Comparison of ENCODE assay signal across 14 mouse cellular contexts in genomic region chr11:98764746-98765145, GRCm38 (mm10). TPM values are rescaled to one million over a fixed set of nuclear protein-coding genes. Genes with fewer than 3 reads are reported as not detected.
DNase-seq lines count a peak whose midpoint lies in the region; ATAC-seq and TF ChIP-seq lines count a peak whose summit lies in the region.
"Had no signal": no experiment of that assay in that cellular context is flagged by ENCODE, and none has a peak within 500 bp of the region (broad histone marks: within the 10 kb centered on the region; RNA-seq: fewer than 3 reads in every experiment).

No protein-coding gene starts in this region.

- H3K4me1 ChIP-seq in heart, embryonic 13.5 days: peaks cover 66% of the 10 kb centered on the region
- H3K4me1 ChIP-seq in kidney, adult 2 months (ENCODE audit: control insufficient read depth, insufficient read depth, low read length): peaks cover 5% of the 10 kb centered on the region; the same call in 1 of the 2 replicates
- peaks cover 51% of the 10 kb centered on the region for H3K4me1 ChIP-seq in neural tube, embryonic 13.5 days (replicated peaks)
- peaks cover 8% of the 10 kb centered on the region; the same call in 1 of the 2 replicates for H3K4me1 ChIP-seq in stomach, postnatal 0 days (replicated peaks; ENCODE audit: control insufficient read depth, insufficient read depth)

- TF ChIP-seq EP300 in stomach, postnatal 0 days (optimal IDR thresholded peaks at IDR 0.05): no peak

- no peaks in the 10 kb centered on the region for H3K9me3 ChIP-seq in heart, embryonic 13.5 days
- no peaks in the 10 kb centered on the region for H3K9me3 ChIP-seq in neural tube, embryonic 13.5 days
- H3K9me3 ChIP-seq in stomach, postnatal 0 days (ENCODE audit: control insufficient read depth, low read length): no peaks in the 10 kb centered on the region

- no peak overlapping the region for H3K4me2 ChIP-seq in heart, embryonic 13.5 days
- H3K4me2 ChIP-seq in neural tube, embryonic 13.5 days: no peak overlapping the region
- H3K4me2 ChIP-seq in stomach, postnatal 0 days (replicated peaks; ENCODE audit: low read depth): no peak overlapping the region

- no peak for DNase-seq in heart, postnatal 4 days
- peak; percentile 65 for DNase-seq in kidney, adult 2 months
- DNase-seq in kidney, postnatal 10 days: no peak
- DNase-seq in neural tube, embryonic 10.5 days (ENCODE audit: extremely low spot score, low spot score): no peak
- DNase-seq in stomach, postnatal 0 days (ENCODE audit: low spot score): no peak
- DNase-seq: adrenal gland, postnatal 25 days; cerebellum, adult 9-10 months; kidney, postnatal 4 days; layer of hippocampus, postnatal 36 days; right cerebral cortex, postnatal 4 days; thymus, adult 18-20 months had no signal

- H3K36me3 ChIP-seq in heart, embryonic 13.5 days: peaks cover 74% of the 10 kb centered on the region
- peaks cover 12% of the 10 kb centered on the region for H3K36me3 ChIP-seq in kidney, adult 2 months (ENCODE audit: control insufficient read depth, insufficient read depth, low read length)
- peaks cover 80% of the 10 kb centered on the region for H3K36me3 ChIP-seq in neural tube, embryonic 13.5 days
- peaks cover 27% of the 10 kb centered on the region for H3K36me3 ChIP-seq in stomach, postnatal 0 days (ENCODE audit: control insufficient read depth, insufficient read depth, low read length)

- no peak for TF ChIP-seq POLR2A in kidney, adult 2 months (IDR thresholded peaks at IDR 0.05; ENCODE audit: low read depth, low read length)

- H3K27ac ChIP-seq in heart, embryonic 13.5 days (replicated peaks): peak overlapping the region; percentile 95; the same call in 1 of the 2 replicates
- H3K27ac ChIP-seq in kidney, adult 2 months (ENCODE audit: insufficient read depth, low read depth, low read length): no peak overlapping the region
- H3K27ac ChIP-seq in neural tube, embryonic 13.5 days (replicated peaks): 0 out of 2 replicates have a peak overlapping the region, but pooled peaks have one; percentile 28
- no peak overlapping the region for H3K27ac ChIP-seq in stomach, postnatal 0 days (replicated peaks)

- H3K9ac ChIP-seq in heart, embryonic 13.5 days: peak overlapping the region; percentile 33; the same call in 1 of the 2 replicates
- H3K9ac ChIP-seq in neural tube, embryonic 13.5 days: no peak overlapping the region
- H3K9ac ChIP-seq in stomach, postnatal 0 days (ENCODE audit: low read length): no peak overlapping the region

- no peak for TF ChIP-seq CTCF in kidney, adult 2 months (conservative IDR thresholded peaks at IDR 0.05; ENCODE audit: insufficient read depth, insufficient read length, low read depth, low read length)
- TF ChIP-seq CTCF in stomach, postnatal 0 days (IDR thresholded peaks at IDR 0.05; ENCODE audit: low read depth): no peak

- no peak for ATAC-seq in heart, embryonic 13.5 days (ENCODE audit: extremely low read depth, insufficient number of reproducible peaks, low FRiP score, low TSS enrichment)
- no peak for ATAC-seq in neural tube, embryonic 13.5 days (ENCODE audit: low read depth)
- ATAC-seq in stomach, postnatal 0 days (ENCODE audit: low FRiP score, low TSS enrichment): no peak
- ATAC-seq: intestine, embryonic 16.5 days had no signal

- no peaks in the 10 kb centered on the region for H3K27me3 ChIP-seq in heart, embryonic 13.5 days (replicated peaks)
- H3K27me3 ChIP-seq in kidney, adult 2 months (replicated peaks; ENCODE audit: control insufficient read depth, insufficient read depth, low read length): no peaks in the 10 kb centered on the region
- H3K27me3 ChIP-seq in neural tube, embryonic 13.5 days: no peaks in the 10 kb centered on the region
- no peaks in the 10 kb centered on the region for H3K27me3 ChIP-seq in stomach, postnatal 0 days (ENCODE audit: control insufficient read depth, insufficient read depth, low read length)

- H3K4me3 ChIP-seq in heart, embryonic 13.5 days: no peak overlapping the region
- no peak overlapping the region for H3K4me3 ChIP-seq in kidney, adult 2 months (ENCODE audit: insufficient read depth, low read depth, low read length)
- H3K4me3 ChIP-seq in neural tube, embryonic 13.5 days: no peak overlapping the region
- H3K4me3 ChIP-seq in stomach, postnatal 0 days (ENCODE audit: low read depth, low read length): no peak overlapping the region

RNA-seq across cellular contexts. Expression of gene Nr1d1, which starts 10.4 kb away (rescaled TPM):
- polyA plus RNA-seq in heart, embryonic 13.5 days (2015; fragmentation: Nextera tagmentation; extraction: Ambion mirVana): 5.9 and 6.4 TPM in 2 replicates
- total RNA-seq in heart, postnatal 4 days (2021): 10 to 100 TPM; 26.3 to 27.6 TPM
- 140 and 155 TPM in 2 replicates for polyA plus RNA-seq in kidney, adult 2 months (2012; rRNA removed)
- polyA plus RNA-seq in neural tube, embryonic 13.5 days (2015; fragmentation: Nextera tagmentation; extraction: Ambion mirVana): 3.4 and 3.6 TPM in 2 replicates
- polyA plus RNA-seq in stomach, postnatal 0 days (2015; fragmentation: Nextera tagmentation; extraction: Ambion mirVana): 7.5 and 7.9 TPM in 2 replicates

RNA-seq across cellular contexts. Expression of gene Thra, which starts 24.3 kb away (rescaled TPM):
- polyA plus RNA-seq in heart, embryonic 13.5 days (2015; fragmentation: Nextera tagmentation; extraction: Ambion mirVana): 30.0 and 32.0 TPM in 2 replicates
- 100 to 1,000 TPM; 171 to 183 TPM for total RNA-seq in heart, postnatal 4 days (2021)
- 92.7 and 97.2 TPM in 2 replicates for polyA plus RNA-seq in kidney, adult 2 months (2012; rRNA removed)
- 89.5 and 94.4 TPM in 2 replicates for polyA plus RNA-seq in neural tube, embryonic 13.5 days (2015; fragmentation: Nextera tagmentation; extraction: Ambion mirVana)
- polyA plus RNA-seq in stomach, postnatal 0 days (2015; fragmentation: Nextera tagmentation; extraction: Ambion mirVana): 24.0 and 24.5 TPM in 2 replicates

RNA-seq across cellular contexts. Expression of gene Msl1, which starts 30.6 kb away (rescaled TPM):
- polyA plus RNA-seq in heart, embryonic 13.5 days (2015; fragmentation: Nextera tagmentation; extraction: Ambion mirVana): 14.6 and 15.7 TPM in 2 replicates
- 10 to 100 TPM; 67.8 to 71.5 TPM for total RNA-seq in heart, postnatal 4 days (2021)
- polyA plus RNA-seq in kidney, adult 2 months (2012; rRNA removed): 23.5 and 24.5 TPM in 2 replicates
- polyA plus RNA-seq in neural tube, embryonic 13.5 days (2015; fragmentation: Nextera tagmentation; extraction: Ambion mirVana): 31.5 and 33.2 TPM in 2 replicates
- polyA plus RNA-seq in stomach, postnatal 0 days (2015; fragmentation: Nextera tagmentation; extraction: Ambion mirVana): 11.3 and 13.8 TPM in 2 replicates

RNA-seq across cellular contexts. Expression of gene Med24, which starts 35.5 kb away (rescaled TPM):
- 35.1 and 37.4 TPM in 2 replicates for polyA plus RNA-seq in heart, embryonic 13.5 days (2015; fragmentation: Nextera tagmentation; extraction: Ambion mirVana)
- 10 to 100 TPM; 51.7 to 52.3 TPM for total RNA-seq in heart, postnatal 4 days (2021)
- polyA plus RNA-seq in kidney, adult 2 months (2012; rRNA removed): 45.3 and 54.1 TPM in 2 replicates
- polyA plus RNA-seq in neural tube, embryonic 13.5 days (2015; fragmentation: Nextera tagmentation; extraction: Ambion mirVana): 62.3 and 69.1 TPM in 2 replicates
- 16.5 and 18.7 TPM in 2 replicates for polyA plus RNA-seq in stomach, postnatal 0 days (2015; fragmentation: Nextera tagmentation; extraction: Ambion mirVana)

RNA-seq across cellular contexts. Expression of gene Casc3, which starts 40.0 kb away (rescaled TPM):
- polyA plus RNA-seq in heart, embryonic 13.5 days (2015; fragmentation: Nextera tagmentation; extraction: Ambion mirVana): 22.3 and 23.1 TPM in 2 replicates
- 10 to 100 TPM; 26.9 to 28.4 TPM for total RNA-seq in heart, postnatal 4 days (2021)
- polyA plus RNA-seq in kidney, adult 2 months (2012; rRNA removed): 21.0 and 24.5 TPM in 2 replicates
- polyA plus RNA-seq in neural tube, embryonic 13.5 days (2015; fragmentation: Nextera tagmentation; extraction: Ambion mirVana): 55.1 and 57.7 TPM in 2 replicates
- polyA plus RNA-seq in stomach, postnatal 0 days (2015; fragmentation: Nextera tagmentation; extraction: Ambion mirVana): 12.4 and 14.8 TPM in 2 replicates

Comparison
In these comparisons a context has a peak if more than half of its experiments do, and no peak if none do; other contexts are left out.
1. H3K27ac ChIP-seq: peak in heart, embryonic 13.5 days (single experiment) and neural tube, embryonic 13.5 days (single experiment); none in kidney, adult 2 months (single experiment) and stomach, postnatal 0 days (single experiment).
2. RNA of gene Nr1d1, which starts 10.4 kb away (polyA plus RNA-seq): 140 to 155 TPM in kidney, adult 2 months; 7.5 to 7.9 TPM in stomach, postnatal 0 days, 5.9 to 6.4 TPM in heart, embryonic 13.5 days and 3.4 to 3.6 TPM in neural tube, embryonic 13.5 days; every median in the first group is over 10 times any median in the second.